In the genomic region with DNA sequence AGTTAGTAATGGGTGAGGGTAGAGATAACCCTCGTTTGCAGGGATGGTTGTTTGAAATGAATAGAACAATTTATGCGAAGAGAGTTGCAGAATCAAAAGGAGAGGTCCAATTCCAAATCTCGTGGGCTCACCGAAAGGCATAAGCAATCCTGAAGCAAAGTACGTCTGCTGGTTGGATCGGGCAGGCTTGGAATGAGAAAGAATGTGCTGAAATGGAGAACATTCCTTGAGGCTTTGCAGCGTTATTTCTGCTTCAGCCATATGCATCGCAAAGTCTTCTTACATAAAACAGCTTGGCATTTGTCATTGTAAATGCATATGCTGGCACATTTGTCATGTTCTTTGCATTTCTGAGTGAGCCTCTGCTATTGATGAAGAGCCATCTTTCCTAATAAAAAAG, we compare ENCODE assay signal across 17 mouse cellular contexts. TPM values are rescaled to one million over a fixed set of nuclear protein-coding genes. Genes with fewer than 3 reads are reported as not detected.
DNase-seq lines count a peak whose midpoint lies in the region; ATAC-seq lines count a peak whose summit lies in the region.
"Had no signal": no experiment of that assay in that cellular context is flagged by ENCODE, and none has a peak within 500 bp of the region (broad histone marks: within the 10 kb centered on the region; RNA-seq: fewer than 3 reads in every experiment).

No protein-coding gene starts in this region.

- no peak overlapping the region for H3K9ac ChIP-seq in forebrain, embryonic 16.5 days (replicated peaks; ENCODE audit: low read depth, low read length)
- H3K9ac ChIP-seq: heart, embryonic 15.5 days; kidney, embryonic 15.5 days; liver, postnatal 0 days had no signal

- H3K4me3 ChIP-seq in forebrain, embryonic 16.5 days (replicated peaks; ENCODE audit: low read length) = no peak overlapping the region
- H3K4me3 ChIP-seq: heart, embryonic 15.5 days; kidney, embryonic 15.5 days had no signal

- no peaks in the 10 kb centered on the region for H3K27me3 ChIP-seq in forebrain, embryonic 16.5 days (replicated peaks; ENCODE audit: control insufficient read depth, insufficient read depth, low read length)
- H3K27me3 ChIP-seq: heart, embryonic 15.5 days; kidney, embryonic 15.5 days had no signal

- H3K27ac ChIP-seq in forebrain, embryonic 16.5 days (ENCODE audit: low read length) = peak overlapping the region; percentile 47
- H3K27ac ChIP-seq: heart, embryonic 15.5 days; kidney, embryonic 15.5 days had no signal

- WGBS in forebrain, embryonic 16.5 days = 61% methylated on average over 8 of the region's 8 CpGs

- no peaks in the 10 kb centered on the region for H3K36me3 ChIP-seq in forebrain, embryonic 16.5 days (ENCODE audit: control insufficient read depth, insufficient read depth)
- H3K36me3 ChIP-seq: heart, embryonic 15.5 days; kidney, embryonic 15.5 days had no signal

- H3K9me3 ChIP-seq in forebrain, embryonic 16.5 days (ENCODE audit: control insufficient read depth, low read length) = no peaks in the 10 kb centered on the region
- H3K9me3 ChIP-seq: heart, embryonic 15.5 days; kidney, embryonic 15.5 days had no signal

- ATAC-seq in forebrain, embryonic 16.5 days = peak; percentile 54
- ATAC-seq in erythroblast, adult 5-6 weeks (replicated peaks; ENCODE audit: low FRiP score, poor library complexity, severe bottlenecking) = no peak
- ATAC-seq: liver, postnatal 0 days had no signal

- no peak overlapping the region for H3K4me2 ChIP-seq in forebrain, embryonic 16.5 days (ENCODE audit: low read length)
- H3K4me2 ChIP-seq: heart, embryonic 15.5 days; kidney, embryonic 15.5 days had no signal

- no peaks in the 10 kb centered on the region for H3K4me1 ChIP-seq in forebrain, embryonic 16.5 days (replicated peaks; ENCODE audit: control insufficient read depth, insufficient read depth, low read length)
- H3K4me1 ChIP-seq: heart, embryonic 15.5 days; kidney, embryonic 15.5 days had no signal

- DNase-seq in layer of hippocampus, adult 9-11 months = peak; percentile 66
- no peak for DNase-seq in layer of hippocampus, postnatal 25 days (ENCODE audit: extremely low spot score in 1 of 2, low spot score in 1 of 2)
- DNase-seq in frontal cortex, postnatal 14 days (ENCODE audit: low spot score in 2 of 2) = peak; percentile 21 to 22
- peak; percentile 54 to 78 for DNase-seq in right cerebral cortex, postnatal 10 days (ENCODE audit: low spot score in 2 of 2)
- DNase-seq in liver = no peak
- DNase-seq in heart, adult 8-10 months (ENCODE audit: low spot score) = no peak
- DNase-seq: adrenal gland, postnatal 25 days; cerebellum, postnatal 10 days; embryo, embryonic 11 days; heart, adult 11 months; liver, postnatal 0 days; lung, postnatal 36 days had no signal

RNA-seq across cellular contexts. Expression of a gene that starts 29.2 kb away (rescaled TPM):
- total RNA-seq in layer of hippocampus, postnatal 25 days (2021) = 10 to 100 TPM; 58.0 to 64.0 TPM
- polyA plus RNA-seq in forebrain, embryonic 16.5 days (2015; fragmentation: Nextera tagmentation; extraction: Ambion mirVana) = 32.2 and 38.0 TPM in 2 replicates
- total RNA-seq in heart, adult 8-10 months (2022) = 100 to 1,000 TPM; 477 to 593 (median 535) TPM
- total RNA-seq in erythroblast, adult 5-6 weeks (2015; ENCODE audit: low replicate concordance) = 34.3 and 51.7 TPM in 2 replicates
- total RNA-seq in erythroblast, adult 5-6 weeks (2017; ENCODE audit: low replicate concordance) = 12.0 and 16.1 TPM in 2 replicates

RNA-seq across cellular contexts. Expression of a gene that starts 50.9 kb away (rescaled TPM):
- total RNA-seq in layer of hippocampus, postnatal 25 days (2021) = 10 to 100 TPM; 18.7 to 25.4 TPM
- polyA plus RNA-seq in forebrain, embryonic 16.5 days (2015; fragmentation: Nextera tagmentation; extraction: Ambion mirVana) = 69.9 and 81.5 TPM in 2 replicates
- 10 to 100 TPM; 13.1 to 19.0 (median 15.7) TPM for total RNA-seq in heart, adult 8-10 months (2022)
- total RNA-seq in erythroblast, adult 5-6 weeks (2015; ENCODE audit: low replicate concordance) = 25.3 and 43.4 TPM in 2 replicates
- 31.8 and 46.9 TPM in 2 replicates for total RNA-seq in erythroblast, adult 5-6 weeks (2017; ENCODE audit: low replicate concordance)

RNA-seq across cellular contexts. Expression of a gene that starts 51.1 kb away (rescaled TPM):
- total RNA-seq in layer of hippocampus, postnatal 25 days (2021) = under 1 TPM; 0.61 to 0.69 TPM
- polyA plus RNA-seq in forebrain, embryonic 16.5 days (2015; fragmentation: Nextera tagmentation; extraction: Ambion mirVana) = 16.8 and 19.1 TPM in 2 replicates
- under 1 TPM in 3 of 4 experiments, not detected in 1; 0.09 to 0.25 (median 0.20) TPM for total RNA-seq in heart, adult 8-10 months (2022)
- 29.6 and 45.6 TPM in 2 replicates for total RNA-seq in erythroblast, adult 5-6 weeks (2015; ENCODE audit: low replicate concordance)
- total RNA-seq in erythroblast, adult 5-6 weeks (2017; ENCODE audit: low replicate concordance) = 53.4 and 59.9 TPM in 2 replicates
- total RNA-seq: gastrocnemius, adult 8-10 months had no signal

Comparison
In these comparisons a context has a peak if more than half of its experiments do, and no peak if none do; other contexts are left out.
1. DNase-seq: peak in layer of hippocampus, adult 9-11 months (single experiment), frontal cortex, postnatal 14 days (2 of 2) and right cerebral cortex, postnatal 10 days (2 of 2); none in layer of hippocampus, postnatal 25 days (0 of 2), liver (single experiment) and heart, adult 8-10 months (single experiment).
2. RNA of a gene that starts 29.2 kb away (total RNA-seq): 477 to 593 TPM in heart, adult 8-10 months; 58.0 to 64.0 TPM in layer of hippocampus, postnatal 25 days and 12.0 to 51.7 TPM in erythroblast, adult 5-6 weeks; every median in the first group is over 4 times any median in the second.
3. RNA of a gene that starts 51.1 kb away (total RNA-seq): 29.6 to 59.9 TPM in erythroblast, adult 5-6 weeks; 0.61 to 0.69 TPM in layer of hippocampus, postnatal 25 days and 0.09 to 0.25 TPM in heart, adult 8-10 months; every median in the first group is over 10 times any median in the second.